Mouse (Mus musculus) liver, embryonic 14.5 days (tissue): ENCODE results near the gene Trnau1ap.

Source experiments
- CTCF ChIP-seq: IDR thresholded peaks from 2 replicates; pipeline ENCODE4 v1.5.1; 2016; ENCODE audit warnings: antibody characterized with exemption, low read depth, control low read depth
- EP300 ChIP-seq: IDR thresholded peaks from 2 replicates; pipeline ENCODE4 v1.6.1; 2016; ENCODE audit warnings: antibody characterized with exemption, low read depth

DNA sequence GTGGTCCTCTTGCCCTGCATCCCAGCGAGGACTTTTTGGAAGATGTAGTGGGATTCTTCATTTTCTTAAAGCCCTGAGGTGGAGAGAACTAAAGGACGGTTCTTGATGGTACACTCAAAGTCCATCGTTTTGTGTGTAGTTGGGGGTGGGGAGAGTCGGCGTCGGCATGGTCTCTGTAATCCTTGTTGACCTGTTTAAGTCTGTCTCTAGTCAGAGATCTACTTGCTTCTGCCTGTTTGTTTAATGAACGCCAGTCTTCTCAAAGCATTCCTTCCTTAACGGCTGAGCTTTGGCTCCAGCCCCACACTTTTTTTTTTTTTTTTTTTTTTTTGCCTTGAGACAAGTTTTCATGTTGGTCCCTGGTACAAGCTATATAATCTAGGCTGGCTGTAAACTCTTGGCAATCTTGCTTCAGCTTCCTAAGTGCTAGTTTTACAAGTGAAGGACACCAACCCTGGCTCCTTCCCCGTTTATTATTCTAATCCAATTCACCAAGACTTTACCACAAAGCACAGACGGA, 557 bp upstream of the Trnau1ap start:
- TF ChIP-seq CTCF (no peak), EP300 (no peak)
